Mouse (Mus musculus): ENCODE measurements at regions not wholly inside any gene's neighbourhood (a gene's known extent, or its start where the extent isn't known, plus 50 kb on each side); places are given as distances from the start of the nearest gene placed in this dataset.

- H3K4me3 ChIP-seq (ENCODE audit: low read depth, low read length), result no peak overlapping the region
- no peak for TF ChIP-seq CTCF (IDR thresholded peaks at IDR 0.05; ENCODE audit: low read depth, low read length)
- TF ChIP-seq GATA2 (IDR thresholded peaks at IDR 0.05; ENCODE audit: borderline replicate concordance, low read depth, low read length), result no peak
- TF ChIP-seq POLR2AphosphoS5 (IDR thresholded peaks at IDR 0.05; ENCODE audit: insufficient replicate concordance, low read depth, low read length), result no peak
- TF ChIP-seq TAL1 (conservative IDR thresholded peaks at IDR 0.05; ENCODE audit: low read depth, low read length), result no peak
- TF ChIP-seq GATA1 (IDR thresholded peaks at IDR 0.05; ENCODE audit: borderline replicate concordance, low read length), result no peak
- H3K4me1 ChIP-seq (ENCODE audit: insufficient read depth, low read depth, low read length), result no peaks in the 10 kb centered on the region
- no peaks in the 10 kb centered on the region for H3K27me3 ChIP-seq (ENCODE audit: insufficient read depth, low read length)
- peaks cover 50% of the 10 kb centered on the region for H3K9me3 ChIP-seq (replicated peaks)
- DNase-seq (ENCODE audit: low spot score), result no peak
- H3K36me3 ChIP-seq (replicated peaks), result no peaks in the 10 kb centered on the region
- ATAC-seq (ENCODE audit: extremely low read depth, insufficient number of reproducible peaks, low FRiP score, poor library complexity, severe bottlenecking), result no peak
Measured at GRCm38 (mm10) chr6:100424788-100425403, 137.6 kb upstream of the Rybp start.

GRCm38 (mm10) chr6:100424181-100424580 lies 136.9 kb upstream of the Rybp start:
- ATAC-seq (ENCODE audit: extremely low read depth, insufficient number of reproducible peaks, low FRiP score, poor library complexity, severe bottlenecking), result no peak
- H3K36me3 ChIP-seq (replicated peaks), result no peaks in the 10 kb centered on the region

GRCm38 (mm10) chr6:100423636-100424035 lies 136.4 kb upstream of the Rybp start:
- Histone ChIP-seq H3K4me1 (ENCODE audit: insufficient read depth, low read depth, low read length) (no peaks in the 10 kb centered on the region), H3K27me3 (ENCODE audit: insufficient read depth, low read length) (no peaks in the 10 kb centered on the region), H3K4me3 (ENCODE audit: low read depth, low read length) (no peak overlapping the region), H3K36me3 (replicated peaks) (no peaks in the 10 kb centered on the region), H3K9me3 (replicated peaks) (peaks cover 49% of the 10 kb centered on the region)
- no peak for ATAC-seq (ENCODE audit: extremely low read depth, insufficient number of reproducible peaks, low FRiP score, poor library complexity, severe bottlenecking)
- DNase-seq (ENCODE audit: low spot score), result no peak
- TF ChIP-seq GATA2 (IDR thresholded peaks at IDR 0.05; ENCODE audit: borderline replicate concordance, low read depth, low read length), result no peak
- TF ChIP-seq CTCF (IDR thresholded peaks at IDR 0.05; ENCODE audit: low read depth, low read length), result no peak
- no peak for TF ChIP-seq TAL1 (conservative IDR thresholded peaks at IDR 0.05; ENCODE audit: low read depth, low read length)
- TF ChIP-seq POLR2AphosphoS5 (IDR thresholded peaks at IDR 0.05; ENCODE audit: insufficient replicate concordance, low read depth, low read length), result no peak
- no peak for TF ChIP-seq GATA1 (IDR thresholded peaks at IDR 0.05; ENCODE audit: borderline replicate concordance, low read length)

More at GRCm38 (mm10) chr6:100424181-100424580, 136.9 kb upstream of the Rybp start:
- H3K9me3 ChIP-seq (replicated peaks), result peaks cover 50% of the 10 kb centered on the region
- H3K4me1 ChIP-seq (ENCODE audit: insufficient read depth, low read depth, low read length), result no peaks in the 10 kb centered on the region
- H3K27me3 ChIP-seq (ENCODE audit: insufficient read depth, low read length), result no peaks in the 10 kb centered on the region
- no peak overlapping the region for H3K4me3 ChIP-seq (ENCODE audit: low read depth, low read length)
- TF ChIP-seq GATA2 (IDR thresholded peaks at IDR 0.05; ENCODE audit: borderline replicate concordance, low read depth, low read length), result no peak
- no peak for TF ChIP-seq POLR2AphosphoS5 (IDR thresholded peaks at IDR 0.05; ENCODE audit: insufficient replicate concordance, low read depth, low read length)
- TF ChIP-seq CTCF (IDR thresholded peaks at IDR 0.05; ENCODE audit: low read depth, low read length), result no peak
- TF ChIP-seq TAL1 (conservative IDR thresholded peaks at IDR 0.05; ENCODE audit: low read depth, low read length), result no peak
- no peak for TF ChIP-seq GATA1 (IDR thresholded peaks at IDR 0.05; ENCODE audit: borderline replicate concordance, low read length)
- no peak for DNase-seq (ENCODE audit: low spot score)

- H3K9me3 ChIP-seq (replicated peaks), result peaks cover 48% of the 10 kb centered on the region
- H3K36me3 ChIP-seq (replicated peaks), result no peaks in the 10 kb centered on the region
- H3K4me1 ChIP-seq (ENCODE audit: insufficient read depth, low read depth, low read length), result no peaks in the 10 kb centered on the region
- no peak for ATAC-seq (ENCODE audit: extremely low read depth, insufficient number of reproducible peaks, low FRiP score, poor library complexity, severe bottlenecking)
- H3K27me3 ChIP-seq (ENCODE audit: insufficient read depth, low read length), result no peaks in the 10 kb centered on the region
- TF ChIP-seq POLR2AphosphoS5 (IDR thresholded peaks at IDR 0.05; ENCODE audit: insufficient replicate concordance, low read depth, low read length), result no peak
- no peak for TF ChIP-seq GATA1 (IDR thresholded peaks at IDR 0.05; ENCODE audit: borderline replicate concordance, low read length)
- no peak for TF ChIP-seq TAL1 (conservative IDR thresholded peaks at IDR 0.05; ENCODE audit: low read depth, low read length)
- no peak for TF ChIP-seq GATA2 (IDR thresholded peaks at IDR 0.05; ENCODE audit: borderline replicate concordance, low read depth, low read length)
- TF ChIP-seq CTCF (IDR thresholded peaks at IDR 0.05; ENCODE audit: low read depth, low read length), result no peak
- H3K4me3 ChIP-seq (ENCODE audit: low read depth, low read length), result no peak overlapping the region
- no peak for DNase-seq (ENCODE audit: low spot score)
Measured at GRCm38 (mm10) chr6:100422603-100423002, 135.3 kb upstream of the Rybp start.

GRCm38 (mm10) chr6:100421706-100422578 lies 134.7 kb upstream of the Rybp start:
- Histone ChIP-seq H3K4me3 (ENCODE audit: low read depth, low read length) (no peak overlapping the region), H3K27me3 (ENCODE audit: insufficient read depth, low read length) (no peaks in the 10 kb centered on the region), H3K4me1 (ENCODE audit: insufficient read depth, low read depth, low read length) (no peaks in the 10 kb centered on the region), H3K9me3 (replicated peaks) (peaks cover 53% of the 10 kb centered on the region), H3K36me3 (replicated peaks) (no peaks in the 10 kb centered on the region)
- no peak for TF ChIP-seq GATA1 (IDR thresholded peaks at IDR 0.05; ENCODE audit: borderline replicate concordance, low read length)
- TF ChIP-seq GATA2 (IDR thresholded peaks at IDR 0.05; ENCODE audit: borderline replicate concordance, low read depth, low read length), result no peak
- TF ChIP-seq TAL1 (conservative IDR thresholded peaks at IDR 0.05; ENCODE audit: low read depth, low read length), result no peak
- no peak for TF ChIP-seq POLR2AphosphoS5 (IDR thresholded peaks at IDR 0.05; ENCODE audit: insufficient replicate concordance, low read depth, low read length)
- ATAC-seq (ENCODE audit: extremely low read depth, insufficient number of reproducible peaks, low FRiP score, poor library complexity, severe bottlenecking) (no peak), DNase-seq (ENCODE audit: low spot score) (no peak)

- ATAC-seq (ENCODE audit: extremely low read depth, insufficient number of reproducible peaks, low FRiP score, poor library complexity, severe bottlenecking) (no peak), DNase-seq (ENCODE audit: low spot score) (no peak)
- TF ChIP-seq TAL1 (conservative IDR thresholded peaks at IDR 0.05; ENCODE audit: low read depth, low read length) (no peak), GATA2 (IDR thresholded peaks at IDR 0.05; ENCODE audit: borderline replicate concordance, low read depth, low read length) (no peak), POLR2AphosphoS5 (IDR thresholded peaks at IDR 0.05; ENCODE audit: insufficient replicate concordance, low read depth, low read length) (no peak), CTCF (IDR thresholded peaks at IDR 0.05; ENCODE audit: low read depth, low read length) (no peak), GATA1 (IDR thresholded peaks at IDR 0.05; ENCODE audit: borderline replicate concordance, low read length) (no peak)
- Histone ChIP-seq H3K4me1 (ENCODE audit: insufficient read depth, low read depth, low read length) (no peaks in the 10 kb centered on the region), H3K4me3 (ENCODE audit: low read depth, low read length) (no peak overlapping the region), H3K36me3 (replicated peaks) (no peaks in the 10 kb centered on the region), H3K9me3 (replicated peaks) (peaks cover 61% of the 10 kb centered on the region), H3K27me3 (ENCODE audit: insufficient read depth, low read length) (no peaks in the 10 kb centered on the region)
Measured at GRCm38 (mm10) chr6:100420602-100421001, 133.3 kb upstream of the Rybp start.
